Mouse (Mus musculus) embryonic fibroblast, embryonic 13.5 days (primary cell): ENCODE measurements around the gene Furin. TPM values are rescaled to one million over a fixed set of nuclear protein-coding genes. Genes with fewer than 3 reads are reported as not detected.

Experiments used
- H3K27ac ChIP-seq: 2 replicates; pipeline ENCODE4 v1.5.1; 2012; ENCODE audit warnings: low read length, control low read depth, inconsistent platforms; ENCODE audit not compliant: insufficient read depth
- H3K4me1 ChIP-seq: 2 replicates; pipeline ENCODE4 v1.6.1; 2011; ENCODE audit warnings: low read length; ENCODE audit not compliant: control insufficient read depth, insufficient read depth
- H3K4me3 ChIP-seq: 2 replicates; pipeline ENCODE4 v1.5.1; 2011; ENCODE audit warnings: mild to moderate bottlenecking, control low read depth, low read length; ENCODE audit not compliant: insufficient read depth
- CTCF ChIP-seq: IDR thresholded peaks from 2 replicates; pipeline ENCODE4 v1.5.1; 2011; ENCODE audit warnings: mild to moderate bottlenecking, control low read depth, low read length, moderate library complexity, borderline replicate concordance; ENCODE audit not compliant: insufficient read depth
- POLR2A ChIP-seq: IDR thresholded peaks from 2 replicates; pipeline ENCODE4 v1.6.1; 2011; ENCODE audit warnings: low read depth, mild to moderate bottlenecking, control low read depth, low read length, moderate library complexity
- polyA plus RNA-seq: library from polyadenylated mRNA; stranded (reverse); fragments of >200 nt; gene quantifications from 2 replicates; pipeline ENCODE4 v1.2.4, GENCODE M21; 2011; ENCODE audit warnings: low read depth; ENCODE audit not compliant: missing spikeins, insufficient read length

Gene Furin
- polyA plus RNA-seq, 1 experiment, result 71.5 TPM

- Histone ChIP-seq H3K4me3 (no peak overlapping the region), H3K27ac (no peak overlapping the region), H3K4me1 (peaks cover 10% of the 10 kb centered on the region; the same call in 1 of the 2 replicates)
- TF ChIP-seq CTCF (no peak), POLR2A (no peak)
Observed at GRCm38 (mm10) chr7:80436571-80436970, 31.3 kb upstream of the Furin start.

GRCm38 (mm10) chr7:80435594-80435993 lies 30.4 kb upstream of the Furin start:
- TF ChIP-seq POLR2A (no peak), CTCF (no peak)
- H3K4me1 ChIP-seq, result peaks cover 10% of the 10 kb centered on the region; the same call in 1 of the 2 replicates
- no peak overlapping the region for H3K27ac ChIP-seq
- H3K4me3 ChIP-seq, result no peak overlapping the region

GRCm38 (mm10) chr7:80429661-80430060 lies 24.4 kb upstream of the Furin start:
- Histone ChIP-seq H3K27ac (no peak overlapping the region), H3K4me3 (no peak overlapping the region), H3K4me1 (no peaks in the 10 kb centered on the region)
- TF ChIP-seq CTCF, result no peak
- no peak for TF ChIP-seq POLR2A

GRCm38 (mm10) chr7:80427730-80428129 lies 22.5 kb upstream of the Furin start:
- TF ChIP-seq POLR2A (no peak), CTCF (no peak)
- Histone ChIP-seq H3K4me1 (no peaks in the 10 kb centered on the region), H3K4me3 (no peak overlapping the region), H3K27ac (no peak overlapping the region)

GRCm38 (mm10) chr7:80426363-80426762 lies 21.1 kb upstream of the Furin start:
- no peak overlapping the region for H3K4me3 ChIP-seq
- TF ChIP-seq CTCF (no peak), POLR2A (no peak)
- H3K4me1 ChIP-seq, result no peaks in the 10 kb centered on the region
- no peak overlapping the region for H3K27ac ChIP-seq

- Histone ChIP-seq H3K27ac (no peak overlapping the region), H3K4me3 (no peak overlapping the region), H3K4me1 (no peaks in the 10 kb centered on the region; the same call in 1 of the 2 replicates)
- no peak for TF ChIP-seq POLR2A
- TF ChIP-seq CTCF, result no peak
Observed at GRCm38 (mm10) chr7:80424722-80425121, 19.5 kb upstream of the Furin start.

GRCm38 (mm10) chr7:80422759-80423480 lies 17.7 kb upstream of the Furin start:
- H3K4me1 ChIP-seq, result peaks cover 6% of the 10 kb centered on the region
- no peak overlapping the region for H3K4me3 ChIP-seq
- no peak overlapping the region for H3K27ac ChIP-seq
- TF ChIP-seq CTCF, result no peak
- no peak for TF ChIP-seq POLR2A

GRCm38 (mm10) chr7:80421576-80421975 lies 16.3 kb upstream of the Furin start:
- Histone ChIP-seq H3K4me1 (peaks cover 6% of the 10 kb centered on the region), H3K27ac (no peak overlapping the region)

GRCm38 (mm10) chr7:80420586-80420985 lies 15.3 kb upstream of the Furin start:
- H3K4me1 ChIP-seq, result peaks cover 6% of the 10 kb centered on the region
- TF ChIP-seq POLR2A, result no peak
- no peak for TF ChIP-seq CTCF
- no peak overlapping the region for H3K4me3 ChIP-seq
- no peak overlapping the region for H3K27ac ChIP-seq

More at GRCm38 (mm10) chr7:80421576-80421975, 16.3 kb upstream of the Furin start:
- no peak overlapping the region for H3K4me3 ChIP-seq
- TF ChIP-seq POLR2A, result no peak
- TF ChIP-seq CTCF, result no peak

- no peak overlapping the region for H3K4me3 ChIP-seq
- H3K4me1 ChIP-seq, result peaks cover 6% of the 10 kb centered on the region
- TF ChIP-seq POLR2A (no peak), CTCF (no peak)
- no peak overlapping the region for H3K27ac ChIP-seq
Observed at GRCm38 (mm10) chr7:80419278-80419677, 14.0 kb upstream of the Furin start.

- Histone ChIP-seq H3K4me1 (peaks cover 6% of the 10 kb centered on the region), H3K27ac (no peak overlapping the region), H3K4me3 (no peak overlapping the region)
- TF ChIP-seq POLR2A, result no peak
- no peak for TF ChIP-seq CTCF
Observed at GRCm38 (mm10) chr7:80418036-80418435, 12.8 kb upstream of the Furin start.

GRCm38 (mm10) chr7:80417601-80418000 lies 12.4 kb upstream of the Furin start:
- no peak overlapping the region for H3K27ac ChIP-seq
- no peak overlapping the region for H3K4me3 ChIP-seq
- H3K4me1 ChIP-seq, result peaks cover 6% of the 10 kb centered on the region
- TF ChIP-seq POLR2A (no peak), CTCF (no peak)
